Mouse (Mus musculus) MEL (cell line): Measurements from ENCODE around the gene Heg1. TPM values are rescaled to one million over a fixed set of nuclear protein-coding genes. Genes with fewer than 3 reads are reported as not detected.

Experiments used
- DNase-seq: peaks from one replicate; pipeline ENCODE4 v3.0.0; 2011; ENCODE audit warnings: low read depth, low spot score
- H3K27ac ChIP-seq: 2 replicates; pipeline ENCODE4 v1.5.1; 2012; ENCODE audit warnings: low read depth, mild to moderate bottlenecking, control low read depth, low read length, moderate library complexity; ENCODE audit not compliant: control insufficient read depth
- H3K27me3 ChIP-seq, 2 experiments: fragments of 150-350 bp in 1 of 2; sonication (generic) in 1 of 2; 2 replicates each; pipeline ENCODE4 v1.6.1; 2012; ENCODE audit warnings: low read length in 2 of 2, mild to moderate bottlenecking in 2 of 2, improper control_type of control experiment in 1 of 2, moderate library complexity in 1 of 2; ENCODE audit not compliant: insufficient read depth in 2 of 2, control insufficient read depth in 1 of 2
- H3K36me3 ChIP-seq, 2 experiments: 2 replicates each; pipeline ENCODE4 v1.6.1; 2012 to 2014; ENCODE audit warnings: low read length in 2 of 2, improper control_type of control experiment in 1 of 2, inconsistent platforms in 1 of 2, mild to moderate bottlenecking in 1 of 2; ENCODE audit not compliant: insufficient read depth in 2 of 2, control insufficient read depth in 1 of 2
- H3K4me1 ChIP-seq, 2 experiments: fragments of 150-350 bp in 1 of 2; sonication (generic) in 1 of 2; 2 replicates each; pipeline ENCODE4 v1.6.1; 2012; ENCODE audit warnings: low read length in 2 of 2, improper control_type of control experiment in 1 of 2, mild to moderate bottlenecking in 1 of 2; ENCODE audit not compliant: insufficient read depth in 2 of 2, control insufficient read depth in 1 of 2
- H3K4me3 ChIP-seq, 2 experiments: fragments of 150-350 bp in 1 of 2; sonication (generic) in 1 of 2; 2 replicates each; pipeline ENCODE4 v1.5.1; 2012; ENCODE audit warnings: low read depth in 2 of 2, low read length in 2 of 2, mild to moderate bottlenecking in 2 of 2, moderate library complexity in 2 of 2, control low read depth in 1 of 2, improper control_type of control experiment in 1 of 2; ENCODE audit not compliant: control insufficient read depth in 1 of 2, insufficient read depth in 1 of 2
- H3K79me2 ChIP-seq: 2 replicates; pipeline ENCODE4 v1.6.1; 2012; ENCODE audit warnings: mild to moderate bottlenecking, low read length, moderate library complexity; ENCODE audit not compliant: control insufficient read depth, poor library complexity, insufficient read depth
- H3K9ac ChIP-seq: 2 replicates; pipeline ENCODE4 v1.6.1; 2012; ENCODE audit warnings: low read depth, mild to moderate bottlenecking, control low read depth, low read length, moderate library complexity; ENCODE audit not compliant: control insufficient read depth, poor library complexity, severe bottlenecking
- H3K9me3 ChIP-seq: fragments of 150-350 bp; sonication (generic); replicated peaks from 2 replicates; pipeline ENCODE4 v1.6.1; 2012; ENCODE audit warnings: mild to moderate bottlenecking, low read length, improper control_type of control experiment, moderate library complexity; ENCODE audit not compliant: insufficient read depth
- BHLHE40 ChIP-seq: IDR thresholded peaks from 2 replicates; pipeline ENCODE4 v1.6.1; 2012; ENCODE audit warnings: low read depth, mild to moderate bottlenecking, inconsistent platforms, low read length, improper control_type of control experiment, borderline replicate concordance
- CHD1 ChIP-seq: IDR thresholded peaks from 2 replicates; pipeline ENCODE4 v1.6.1; 2012; ENCODE audit warnings: low read depth, mild to moderate bottlenecking, inconsistent platforms, low read length, improper control_type of control experiment
- E2F4 ChIP-seq: IDR thresholded peaks from 2 replicates; pipeline ENCODE4 v1.6.1; 2011; ENCODE audit warnings: low read depth, low read length, improper control_type of control experiment, borderline replicate concordance
- ELF1 ChIP-seq: IDR thresholded peaks from 2 replicates; pipeline ENCODE4 v1.6.1; 2014; ENCODE audit warnings: low read depth, mild to moderate bottlenecking, inconsistent platforms, low read length, improper control_type of control experiment, moderate library complexity
- GABPA ChIP-seq: IDR thresholded peaks from 2 replicates; pipeline ENCODE4 v1.6.1; 2012; ENCODE audit warnings: low read depth, mild to moderate bottlenecking, inconsistent platforms, low read length, improper control_type of control experiment, moderate library complexity
- HCFC1 ChIP-seq: IDR thresholded peaks from 2 replicates; pipeline ENCODE4 v1.6.1; 2012; ENCODE audit warnings: low read depth, mild to moderate bottlenecking, inconsistent platforms, low read length, improper control_type of control experiment, moderate library complexity
- JUND ChIP-seq: IDR thresholded peaks from 2 replicates; pipeline ENCODE4 v1.6.1; 2011; ENCODE audit warnings: low read depth, mild to moderate bottlenecking, improper control_type of control experiment, low read length
- MEF2A ChIP-seq: IDR thresholded peaks from 2 replicates; pipeline ENCODE4 v1.6.1; 2014; ENCODE audit warnings: low read depth, mild to moderate bottlenecking, inconsistent platforms, low read length, improper control_type of control experiment; ENCODE audit not compliant: poor library complexity, insufficient replicate concordance, severe bottlenecking; ENCODE audit errors: extremely low read depth
- MXI1 ChIP-seq: IDR thresholded peaks from 2 replicates; pipeline ENCODE4 v1.6.1; 2011; ENCODE audit warnings: mild to moderate bottlenecking, low read depth, low read length, improper control_type of control experiment
- MYB ChIP-seq: IDR thresholded peaks from 2 replicates; pipeline ENCODE4 v1.6.1; 2011; ENCODE audit warnings: mild to moderate bottlenecking, low read depth, low read length, improper control_type of control experiment
- MYC ChIP-seq: IDR thresholded peaks from 2 replicates; pipeline ENCODE4 v1.6.1; 2011; ENCODE audit warnings: low read depth, mild to moderate bottlenecking, low read length, improper control_type of control experiment, moderate library complexity
- NELFE ChIP-seq: IDR thresholded peaks from 2 replicates; pipeline ENCODE4 v1.6.1; 2011; ENCODE audit warnings: low read depth, low read length, improper control_type of control experiment
- NRF1 ChIP-seq: IDR thresholded peaks from 2 replicates; pipeline ENCODE4 v1.6.1; 2014; ENCODE audit warnings: low read depth, mild to moderate bottlenecking, inconsistent platforms, low read length, improper control_type of control experiment, moderate library complexity; ENCODE audit not compliant: poor library complexity, insufficient read depth, severe bottlenecking
- POLR2AphosphoS2 ChIP-seq: IDR thresholded peaks from 2 replicates; pipeline ENCODE4 v1.6.1; 2011; ENCODE audit warnings: low read length, improper control_type of control experiment
- POLR2AphosphoS5 ChIP-seq: IDR thresholded peaks from 2 replicates; pipeline ENCODE4 v1.6.1; 2012; ENCODE audit warnings: low read depth, borderline replicate concordance, mild to moderate bottlenecking, inconsistent platforms, low read length, moderate library complexity, mixed read lengths
- RAD21 ChIP-seq: IDR thresholded peaks from 2 replicates; pipeline ENCODE4 v1.6.1; 2011; ENCODE audit warnings: mild to moderate bottlenecking, low read depth, low read length, improper control_type of control experiment
- SMC3 ChIP-seq: IDR thresholded peaks from 2 replicates; pipeline ENCODE4 v1.6.1; 2011; ENCODE audit warnings: low read depth, low read length, improper control_type of control experiment
- TAL1 ChIP-seq: IDR thresholded peaks from 2 replicates; pipeline ENCODE4 v1.6.1; 2012; ENCODE audit warnings: mild to moderate bottlenecking, inconsistent platforms, low read length, moderate library complexity, mixed read lengths
- TBP ChIP-seq: IDR thresholded peaks from 2 replicates; pipeline ENCODE4 v1.8.0; 2011; ENCODE audit warnings: low read depth, low read length, improper control_type of control experiment
- TCF12 ChIP-seq: IDR thresholded peaks from 2 replicates; pipeline ENCODE4 v1.6.1; 2014; ENCODE audit warnings: low read depth, mild to moderate bottlenecking, inconsistent platforms, low read length, improper control_type of control experiment, moderate library complexity
- UBTF ChIP-seq: IDR thresholded peaks from 2 replicates; pipeline ENCODE4 v1.6.1; 2012; ENCODE audit warnings: low read depth, mild to moderate bottlenecking, inconsistent platforms, low read length, improper control_type of control experiment, moderate library complexity, borderline replicate concordance; ENCODE audit not compliant: insufficient read depth
- USF1 ChIP-seq: IDR thresholded peaks from 2 replicates; pipeline ENCODE4 v1.6.1; 2014; ENCODE audit warnings: low read depth, mild to moderate bottlenecking, inconsistent platforms, low read length, improper control_type of control experiment, moderate library complexity
- ZMIZ1 ChIP-seq: IDR thresholded peaks from 2 replicates; pipeline ENCODE4 v1.6.1; 2012; ENCODE audit warnings: low read depth, mild to moderate bottlenecking, inconsistent platforms, low read length, improper control_type of control experiment, moderate library complexity
- ZNF384 ChIP-seq: IDR thresholded peaks from 2 replicates; pipeline ENCODE4 v1.6.1; 2012; ENCODE audit warnings: low read depth, mild to moderate bottlenecking, inconsistent platforms, low read length, improper control_type of control experiment
- polyA plus RNA-seq, 2 experiments: library from polyadenylated mRNA; stranded (reverse) in 1 of 2; unstranded in 1 of 2; fragments of >175 nt in 1 of 2; fragments of >200 nt in 1 of 2; gene quantifications; 2 replicates each; pipeline versions ENCODE4 v1.2.1 to v1.2.4; 2012; ENCODE audit warnings: low replicate concordance in 2 of 2, low read depth in 1 of 2; ENCODE audit not compliant: insufficient read length in 2 of 2, insufficient read depth in 1 of 2, missing spikeins in 1 of 2
- total RNA-seq: library from RNA; depleted of rRNA; stranded (reverse); fragments of 300-350 nt; gene quantifications from 2 replicates; pipeline ENCODE4 v1.2.3, GENCODE M21; 2012

Heg1 gene
- total and polyA plus RNA-seq, 3 experiments, result 4.1 to 72.0 (median 6.9) TPM

- H3K9ac ChIP-seq, result no peak overlapping the region
- DNase-seq, result no peak
- TF ChIP-seq POLR2AphosphoS5 (no peak), E2F4 (no peak), ZNF384 (no peak), ZMIZ1 (no peak), NELFE (no peak), MXI1 (no peak), UBTF (no peak), GABPA (no peak), MYC (no peak), BHLHE40 (no peak), HCFC1 (no peak), POLR2AphosphoS2 (no peak), ELF1 (no peak), TAL1 (no peak), MEF2A (no peak), USF1 (no peak), MYB (no peak), TBP (no peak)
- no peaks in the 10 kb centered on the region for H3K79me2 ChIP-seq
- H3K36me3 ChIP-seq, result no peaks in the 10 kb centered on the region
- no peak overlapping the region for H3K27ac ChIP-seq
- H3K27me3 ChIP-seq, result no peaks in the 10 kb centered on the region
- no peak overlapping the region for H3K4me3 ChIP-seq
- peaks cover 0 to 3% of the 10 kb centered on the region in 2 experiments; a peak in 1 of 4 replicates for H3K4me1 ChIP-seq
- no peaks in the 10 kb centered on the region for H3K9me3 ChIP-seq
Measured at GRCm38 (mm10) chr16:33675151-33675847, 8.9 kb upstream of the Heg1 start.

- Histone ChIP-seq H3K27me3 (no peaks in the 10 kb centered on the region), H3K9ac (no peak overlapping the region), H3K4me3 (no peak overlapping the region)
Measured at GRCm38 (mm10) chr16:33675848-33676184, 8.4 kb upstream of the Heg1 start.

More at GRCm38 (mm10) chr16:33675848-33676184, 8.4 kb upstream of the Heg1 start:
- TF ChIP-seq JUND, result no peak
- TF ChIP-seq TCF12, result no peak
- no peak for TF ChIP-seq SMC3
- TF ChIP-seq ELF1, result no peak
- no peak for TF ChIP-seq NELFE
- TF ChIP-seq NRF1, result no peak
- no peak for TF ChIP-seq RAD21
- TF ChIP-seq CHD1, result no peak
- TF ChIP-seq MEF2A, result no peak
- no peaks in the 10 kb centered on the region for H3K79me2 ChIP-seq
- no peak overlapping the region for H3K27ac ChIP-seq
- no peaks in the 10 kb centered on the region for H3K9me3 ChIP-seq
- no peak for DNase-seq
- peaks cover 0 to 3% of the 10 kb centered on the region in 2 experiments; a peak in 1 of 4 replicates for H3K4me1 ChIP-seq
- no peaks in the 10 kb centered on the region for H3K36me3 ChIP-seq
